Mouse (Mus musculus): Measurements from ENCODE around the gene Hoxb1. TPM values are rescaled to one million over a fixed set of nuclear protein-coding genes. Genes with fewer than 3 reads are reported as not detected.

Hoxb1 gene
- polyA plus RNA-seq, 1 experiment from 2014 or later, result not detected

- Histone ChIP-seq H3K27ac (replicated peaks) (peak overlapping the region; percentile 97), H3K4me3 (ENCODE audit: low read depth, low read length) (peak overlapping the region; percentile 61), H3K4me1 (replicated peaks; ENCODE audit: control insufficient read depth, insufficient read depth) (no peaks in the 10 kb centered on the region), H3K9me3 (ENCODE audit: control insufficient read depth, low read length) (no peaks in the 10 kb centered on the region), H3K27me3 (ENCODE audit: control insufficient read depth, insufficient read depth, low read length) (peaks cover 4% of the 10 kb centered on the region; the same call in 1 of the 2 replicates), H3K9ac (ENCODE audit: low read length) (peak overlapping the region; percentile 84), H3K36me3 (ENCODE audit: control insufficient read depth, insufficient read depth, low read length) (no peaks in the 10 kb centered on the region), H3K4me2 (replicated peaks; ENCODE audit: low read depth) (peak overlapping the region; percentile 73)
- DNase-seq (ENCODE audit: low spot score) (no peak), ATAC-seq (ENCODE audit: low FRiP score, low TSS enrichment) (peak; percentile 28)
- TF ChIP-seq CTCF (IDR thresholded peaks at IDR 0.05; ENCODE audit: low read depth) (no peak), EP300 (optimal IDR thresholded peaks at IDR 0.05) (no peak)
- WGBS, result 0% methylated on average over 30 of the region's 34 CpGs
These were observed 46.3 kb upstream of the Hoxb1 start for GRCm38 (mm10) chr11:96319071-96319902.

- Histone ChIP-seq H3K9me3 (ENCODE audit: control insufficient read depth, low read length) (no peaks in the 10 kb centered on the region), H3K4me3 (ENCODE audit: low read depth, low read length) (peak overlapping the region; percentile 61), H3K27me3 (ENCODE audit: control insufficient read depth, insufficient read depth, low read length) (peaks cover 4% of the 10 kb centered on the region; the same call in 1 of the 2 replicates), H3K36me3 (ENCODE audit: control insufficient read depth, insufficient read depth, low read length) (no peaks in the 10 kb centered on the region), H3K4me1 (replicated peaks; ENCODE audit: control insufficient read depth, insufficient read depth) (no peaks in the 10 kb centered on the region), H3K9ac (ENCODE audit: low read length) (peak overlapping the region; percentile 84), H3K27ac (replicated peaks) (peak overlapping the region; percentile 97), H3K4me2 (replicated peaks; ENCODE audit: low read depth) (peak overlapping the region; percentile 73)
- 1% methylated on average over 29 of the region's 29 CpGs for WGBS
- ATAC-seq (ENCODE audit: low FRiP score, low TSS enrichment) (peak; percentile 23), DNase-seq (ENCODE audit: low spot score) (no peak)
- TF ChIP-seq EP300 (optimal IDR thresholded peaks at IDR 0.05) (no peak), CTCF (IDR thresholded peaks at IDR 0.05; ENCODE audit: low read depth) (no peak)
These were observed 45.6 kb upstream of the Hoxb1 start for GRCm38 (mm10) chr11:96319910-96320309.

GRCm38 (mm10) chr11:96320688-96321087 is 44.9 kb upstream of the Hoxb1 start:
- TF ChIP-seq EP300 (optimal IDR thresholded peaks at IDR 0.05) (no peak), CTCF (IDR thresholded peaks at IDR 0.05; ENCODE audit: low read depth) (no peak)
- DNase-seq (ENCODE audit: low spot score) (no peak), ATAC-seq (ENCODE audit: low FRiP score, low TSS enrichment) (no peak)
- Histone ChIP-seq H3K27ac (replicated peaks) (peak overlapping the region; percentile 97), H3K9ac (ENCODE audit: low read length) (peak overlapping the region; percentile 84), H3K4me3 (ENCODE audit: low read depth, low read length) (peak overlapping the region; percentile 61), H3K9me3 (ENCODE audit: control insufficient read depth, low read length) (no peaks in the 10 kb centered on the region), H3K27me3 (ENCODE audit: control insufficient read depth, insufficient read depth, low read length) (peaks cover under 1% of the 10 kb centered on the region; the same call in 1 of the 2 replicates), H3K4me1 (replicated peaks; ENCODE audit: control insufficient read depth, insufficient read depth) (no peaks in the 10 kb centered on the region), H3K4me2 (replicated peaks; ENCODE audit: low read depth) (peak overlapping the region; percentile 73), H3K36me3 (ENCODE audit: control insufficient read depth, insufficient read depth, low read length) (no peaks in the 10 kb centered on the region)
- WGBS, result 19% methylated on average over 17 of the region's 17 CpGs

- Histone ChIP-seq H3K4me1 (replicated peaks; ENCODE audit: control insufficient read depth, insufficient read depth) (no peaks in the 10 kb centered on the region), H3K9me3 (ENCODE audit: control insufficient read depth, low read length) (no peaks in the 10 kb centered on the region), H3K36me3 (ENCODE audit: control insufficient read depth, insufficient read depth, low read length) (no peaks in the 10 kb centered on the region), H3K27me3 (ENCODE audit: control insufficient read depth, insufficient read depth, low read length) (no peaks in the 10 kb centered on the region), H3K4me2 (replicated peaks; ENCODE audit: low read depth) (peak overlapping the region; percentile 64), H3K9ac (ENCODE audit: low read length) (peak overlapping the region; percentile 53), H3K4me3 (ENCODE audit: low read depth, low read length) (peak overlapping the region; percentile 14; the same call in 1 of the 2 replicates), H3K27ac (replicated peaks) (peak overlapping the region; percentile 84)
- no peak for TF ChIP-seq CTCF (IDR thresholded peaks at IDR 0.05; ENCODE audit: low read depth)
- TF ChIP-seq EP300 (optimal IDR thresholded peaks at IDR 0.05), result no peak
- no peak; the same call in 1 of the 2 replicates for ATAC-seq (ENCODE audit: low FRiP score, low TSS enrichment)
- WGBS, result 14% methylated on average over 5 of the region's 5 CpGs
- DNase-seq (ENCODE audit: low spot score), result no peak
These were observed 43.7 kb upstream of the Hoxb1 start for GRCm38 (mm10) chr11:96321846-96322245.

- TF ChIP-seq CTCF (IDR thresholded peaks at IDR 0.05; ENCODE audit: low read depth), result no peak
- TF ChIP-seq EP300 (optimal IDR thresholded peaks at IDR 0.05), result no peak
- H3K4me3 ChIP-seq (ENCODE audit: low read depth, low read length), result peak overlapping the region; percentile 14
- no peaks in the 10 kb centered on the region for H3K36me3 ChIP-seq (ENCODE audit: control insufficient read depth, insufficient read depth, low read length)
- H3K9me3 ChIP-seq (ENCODE audit: control insufficient read depth, low read length), result no peaks in the 10 kb centered on the region
- no peak for ATAC-seq (ENCODE audit: low FRiP score, low TSS enrichment)
- 19% methylated on average over 6 of the region's 6 CpGs for WGBS
- peak overlapping the region; percentile 64 for H3K4me2 ChIP-seq (replicated peaks; ENCODE audit: low read depth)
- H3K9ac ChIP-seq (ENCODE audit: low read length), result peak overlapping the region; percentile 53
- DNase-seq (ENCODE audit: low spot score), result no peak
- H3K27me3 ChIP-seq (ENCODE audit: control insufficient read depth, insufficient read depth, low read length), result no peaks in the 10 kb centered on the region; the same call in 1 of the 2 replicates
- no peaks in the 10 kb centered on the region for H3K4me1 ChIP-seq (replicated peaks; ENCODE audit: control insufficient read depth, insufficient read depth)
- peak overlapping the region; percentile 84 for H3K27ac ChIP-seq (replicated peaks)
These were observed 42.8 kb upstream of the Hoxb1 start for GRCm38 (mm10) chr11:96322738-96323137.

- TF ChIP-seq EP300 (optimal IDR thresholded peaks at IDR 0.05) (no peak), CTCF (IDR thresholded peaks at IDR 0.05; ENCODE audit: low read depth) (no peak)
- peak within 1 kb of the TSS; percentile 64 for H3K4me2 ChIP-seq (replicated peaks; ENCODE audit: low read depth)
These were observed 42.4 kb upstream of the Hoxb1 start, which contains the start of gene Hoxb3 for GRCm38 (mm10) chr11:96323154-96323553. TSS of gene Hoxb3 (plus strand) at chr11:96323326.

More at GRCm38 (mm10) chr11:96323154-96323553, 42.4 kb upstream of the Hoxb1 start, which contains the start of gene Hoxb3:
- ATAC-seq (ENCODE audit: low FRiP score, low TSS enrichment) (no peak), DNase-seq (ENCODE audit: low spot score) (no peak)
- H3K36me3 ChIP-seq (ENCODE audit: control insufficient read depth, insufficient read depth, low read length), result no peaks in the 10 kb centered on the region
- H3K4me1 ChIP-seq (replicated peaks; ENCODE audit: control insufficient read depth, insufficient read depth), result no peaks in the 10 kb centered on the region
- 32% methylated on average over 10 of the region's 10 CpGs for WGBS
- no peaks in the 10 kb centered on the region for H3K9me3 ChIP-seq (ENCODE audit: control insufficient read depth, low read length)
- peak within 1 kb of the TSS; percentile 24 for H3K4me3 ChIP-seq (ENCODE audit: low read depth, low read length)
- no peaks in the 10 kb centered on the region; the same call in 1 of the 2 replicates for H3K27me3 ChIP-seq (ENCODE audit: control insufficient read depth, insufficient read depth, low read length)
- H3K27ac ChIP-seq (replicated peaks), result peak within 1 kb of the TSS; percentile 84
- peak within 1 kb of the TSS; percentile 53 for H3K9ac ChIP-seq (ENCODE audit: low read length)
